Mouse (Mus musculus) thymus, adult 2 months (tissue): ENCODE results near the gene Cnih1.

Experiments used
- CTCF ChIP-seq: fragments of 200-500 bp; IDR thresholded peaks from 2 replicates; pipeline ENCODE4 v1.5.1; 2012; ENCODE audit warnings: mild to moderate bottlenecking, control low read depth, low read length, moderate library complexity, borderline replicate concordance; ENCODE audit not compliant: control insufficient read depth, poor library complexity, insufficient read depth; ENCODE audit errors: extremely low read depth
- POLR2A ChIP-seq: fragments of 200-500 bp; IDR thresholded peaks from 2 replicates; pipeline ENCODE4 v1.6.1; 2012; ENCODE audit warnings: mild to moderate bottlenecking, low read length, control low read depth, moderate library complexity; ENCODE audit not compliant: control insufficient read depth, poor library complexity, insufficient read depth; ENCODE audit errors: extremely low read depth

DNA sequence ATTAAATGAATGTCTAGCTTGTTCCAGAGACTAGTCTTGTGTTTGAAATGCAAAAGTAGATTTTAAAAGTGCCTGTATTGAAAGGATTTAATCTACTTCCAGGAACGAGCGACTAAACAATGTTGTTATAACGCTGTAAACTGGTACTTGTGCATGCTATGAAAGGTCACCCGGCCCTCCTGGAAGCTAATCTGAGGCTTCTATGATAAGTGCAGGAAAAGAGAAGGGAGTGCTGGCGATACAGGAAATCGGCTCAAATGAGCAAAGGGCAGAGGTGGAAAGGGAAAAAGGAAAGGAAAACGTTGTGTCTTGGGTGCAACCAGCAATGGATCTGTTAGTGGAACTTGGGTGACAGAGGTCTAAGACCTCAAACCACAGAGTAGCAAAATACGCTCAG, 292 bp upstream of the Cnih1 start:
- TF ChIP-seq POLR2A (no peak), CTCF (no peak)
